In genomic region chr10:107442781-107443180, GRCm38 (mm10) we compare ENCODE assay signal across 9 mouse cellular contexts. TPM values are rescaled to one million over a fixed set of nuclear protein-coding genes. Genes with fewer than 3 reads are reported as not detected.
DNase-seq lines count a peak whose midpoint lies in the region; ATAC-seq and TF ChIP-seq lines count a peak whose summit lies in the region.
"Had no signal": no experiment of that assay in that cellular context is flagged by ENCODE, and none has a peak within 500 bp of the region (broad histone marks: within the 10 kb centered on the region; RNA-seq: fewer than 3 reads in every experiment).

No protein-coding gene starts in this region.

- no peaks in the 10 kb centered on the region for H3K4me1 ChIP-seq in forebrain, embryonic 11.5 days (replicated peaks; ENCODE audit: control insufficient read depth, insufficient read depth, low read length)
- H3K4me1 ChIP-seq in forebrain, embryonic 10.5 days: no peaks in the 10 kb centered on the region
- H3K4me1 ChIP-seq in liver, adult 2 months (ENCODE audit: control insufficient read depth, insufficient read depth, low read length): no peaks in the 10 kb centered on the region
- no peaks in the 10 kb centered on the region for H3K4me1 ChIP-seq in liver, embryonic 12.5 days
- no peaks in the 10 kb centered on the region for H3K4me1 ChIP-seq in hindbrain, postnatal 0 days (ENCODE audit: insufficient read depth, low read length)
- H3K4me1 ChIP-seq in midbrain, embryonic 13.5 days (replicated peaks): no peaks in the 10 kb centered on the region
- H3K4me1 ChIP-seq: stomach, embryonic 15.5 days had no signal

- TF ChIP-seq POLR2A in liver, adult 2 months (IDR thresholded peaks at IDR 0.05; ENCODE audit: extremely low read depth, insufficient read depth, low read length): no peak

- H3K36me3 ChIP-seq in forebrain, embryonic 11.5 days (ENCODE audit: control insufficient read depth, insufficient read depth, low read length): no peaks in the 10 kb centered on the region
- no peaks in the 10 kb centered on the region for H3K36me3 ChIP-seq in forebrain, embryonic 10.5 days (replicated peaks)
- H3K36me3 ChIP-seq in liver, adult 2 months (ENCODE audit: control insufficient read depth, insufficient read depth, low read length): no peaks in the 10 kb centered on the region
- no peaks in the 10 kb centered on the region for H3K36me3 ChIP-seq in liver, embryonic 12.5 days
- no peaks in the 10 kb centered on the region for H3K36me3 ChIP-seq in hindbrain, postnatal 0 days (ENCODE audit: insufficient read depth, low read length)
- H3K36me3 ChIP-seq in midbrain, embryonic 13.5 days: no peaks in the 10 kb centered on the region
- H3K36me3 ChIP-seq: stomach, embryonic 15.5 days had no signal

- ATAC-seq in forebrain, embryonic 11.5 days (replicated peaks; ENCODE audit: low FRiP score): 0 out of 2 replicates have a peak, but pooled peaks have one; percentile 34
- ATAC-seq in liver, embryonic 12.5 days: no peak
- ATAC-seq in hindbrain, postnatal 0 days: no peak
- ATAC-seq in midbrain, embryonic 13.5 days: 0 out of 2 replicates have a peak, but pooled peaks have one; percentile 30

- no peak overlapping the region for H3K27ac ChIP-seq in forebrain, embryonic 11.5 days (ENCODE audit: low read depth, low read length)
- H3K27ac ChIP-seq in forebrain, embryonic 10.5 days: no peak overlapping the region
- no peak overlapping the region for H3K27ac ChIP-seq in liver, adult 2 months (replicated peaks; ENCODE audit: insufficient read depth, low read depth, low read length)
- no peak overlapping the region for H3K27ac ChIP-seq in liver, embryonic 12.5 days
- no peak overlapping the region for H3K27ac ChIP-seq in hindbrain, postnatal 0 days
- no peak overlapping the region for H3K27ac ChIP-seq in midbrain, embryonic 13.5 days
- H3K27ac ChIP-seq: stomach, embryonic 15.5 days had no signal

- no peak for DNase-seq in forebrain, embryonic 11.5 days (ENCODE audit: low spot score)
- DNase-seq in forebrain, embryonic 10.5 days (ENCODE audit: extremely low spot score, low spot score): no peak
- DNase-seq in liver, adult 2 months (ENCODE audit: extremely low read depth, low read depth, low spot score): peak; percentile 21
- peak; percentile 56 for DNase-seq in adipocyte (ENCODE audit: low spot score)
- DNase-seq in hindbrain, postnatal 0 days (ENCODE audit: low spot score): peak; percentile 45
- no peak for DNase-seq in thymus, postnatal 14 days

- no peaks in the 10 kb centered on the region for H3K9me3 ChIP-seq in forebrain, embryonic 11.5 days (ENCODE audit: control insufficient read depth, low read length)
- H3K9me3 ChIP-seq in forebrain, embryonic 10.5 days: no peaks in the 10 kb centered on the region
- no peaks in the 10 kb centered on the region for H3K9me3 ChIP-seq in liver, embryonic 12.5 days (replicated peaks)
- no peaks in the 10 kb centered on the region for H3K9me3 ChIP-seq in hindbrain, postnatal 0 days (ENCODE audit: low read length)
- no peaks in the 10 kb centered on the region for H3K9me3 ChIP-seq in midbrain, embryonic 13.5 days
- H3K9me3 ChIP-seq: stomach, embryonic 15.5 days had no signal

- TF ChIP-seq CTCF in liver, adult 2 months (IDR thresholded peaks at IDR 0.05; ENCODE audit: low read depth, low read length): peak; percentile 46
- peak; percentile 74 for TF ChIP-seq CTCF in hindbrain, postnatal 0 days (IDR thresholded peaks at IDR 0.05; ENCODE audit: low read depth)

- H3K27me3 ChIP-seq in forebrain, embryonic 11.5 days (ENCODE audit: control insufficient read depth, insufficient read depth, low read length): no peaks in the 10 kb centered on the region
- H3K27me3 ChIP-seq in forebrain, embryonic 10.5 days (ENCODE audit: poor library complexity, severe bottlenecking): no peaks in the 10 kb centered on the region
- H3K27me3 ChIP-seq in liver, adult 2 months (ENCODE audit: control insufficient read depth, insufficient read depth, low read length): no peaks in the 10 kb centered on the region
- H3K27me3 ChIP-seq in liver, embryonic 12.5 days (replicated peaks): no peaks in the 10 kb centered on the region
- H3K27me3 ChIP-seq in hindbrain, postnatal 0 days (ENCODE audit: insufficient read depth, low read length): no peaks in the 10 kb centered on the region
- H3K27me3 ChIP-seq in midbrain, embryonic 13.5 days: no peaks in the 10 kb centered on the region
- H3K27me3 ChIP-seq: stomach, embryonic 15.5 days had no signal

- no peak overlapping the region for H3K4me3 ChIP-seq in forebrain, embryonic 11.5 days (ENCODE audit: low read depth, low read length)
- no peak overlapping the region for H3K4me3 ChIP-seq in forebrain, embryonic 10.5 days
- no peak overlapping the region for H3K4me3 ChIP-seq in liver, adult 2 months (ENCODE audit: insufficient read depth, low read depth, low read length)
- no peak overlapping the region for H3K4me3 ChIP-seq in liver, embryonic 12.5 days
- H3K4me3 ChIP-seq in hindbrain, postnatal 0 days (ENCODE audit: low read length): no peak overlapping the region
- no peak overlapping the region for H3K4me3 ChIP-seq in midbrain, embryonic 13.5 days (replicated peaks)
- H3K4me3 ChIP-seq: stomach, embryonic 15.5 days had no signal

- no peaks in the 10 kb centered on the region for H3K79me2 ChIP-seq in liver, adult 2 months (ENCODE audit: control insufficient read depth, insufficient read depth, low read length)

- no peak overlapping the region for H3K4me2 ChIP-seq in forebrain, embryonic 11.5 days (ENCODE audit: low read depth, low read length, severe bottlenecking)
- no peak overlapping the region for H3K4me2 ChIP-seq in liver, embryonic 12.5 days
- H3K4me2 ChIP-seq in hindbrain, postnatal 0 days (ENCODE audit: low read depth, low read length): no peak overlapping the region
- no peak overlapping the region for H3K4me2 ChIP-seq in midbrain, embryonic 13.5 days (replicated peaks)
- H3K4me2 ChIP-seq: stomach, embryonic 15.5 days had no signal

- no peak overlapping the region for H3K9ac ChIP-seq in forebrain, embryonic 11.5 days (ENCODE audit: low read length)
- no peak overlapping the region for H3K9ac ChIP-seq in liver, adult 2 months (ENCODE audit: low read depth, low read length)
- no peak overlapping the region for H3K9ac ChIP-seq in liver, embryonic 12.5 days
- no peak overlapping the region for H3K9ac ChIP-seq in hindbrain, postnatal 0 days (replicated peaks; ENCODE audit: low read length)
- no peak overlapping the region for H3K9ac ChIP-seq in midbrain, embryonic 13.5 days (replicated peaks)
- H3K9ac ChIP-seq: stomach, embryonic 15.5 days had no signal

- 11% methylated on average over 4 of the region's 4 CpGs for WGBS in forebrain, embryonic 11.5 days
- WGBS in forebrain, embryonic 10.5 days: 13% methylated on average over 4 of the region's 4 CpGs
- WGBS in liver, adult 2 months: 8% methylated on average over 4 of the region's 4 CpGs
- WGBS in liver, embryonic 12.5 days (ENCODE audit: insufficient replicate concordance): 9% methylated on average over 4 of the region's 4 CpGs
- WGBS in hindbrain, postnatal 0 days: 10% methylated on average over 4 of the region's 4 CpGs
- WGBS in midbrain, embryonic 13.5 days: 15% methylated on average over 4 of the region's 4 CpGs

RNA-seq across cellular contexts. Expression of gene Myf5, which starts 43.2 kb away (rescaled TPM):
- not detected in 2 replicates for polyA plus RNA-seq in forebrain, embryonic 11.5 days (2014; fragmentation: Nextera tagmentation; extraction: Ambion mirVana)
- polyA plus RNA-seq in forebrain, embryonic 10.5 days (2016; fragmentation: Nextera tagmentation; extraction: Ambion mirVana): 0.43 and 0.47 TPM in 2 replicates
- not detected in 2 replicates for total RNA-seq in liver, adult 2 months (2014; rRNA removed)
- polyA plus RNA-seq in liver, adult 2 months (2012; rRNA removed): not detected in 2 replicates
- polyA plus RNA-seq in liver, embryonic 12.5 days (2016; fragmentation: Nextera tagmentation; extraction: Ambion mirVana): 0.10 and 0.51 TPM in 2 replicates
- total RNA-seq in hindbrain, postnatal 0 days (2014; rRNA removed): not detected in 2 replicates
- not detected in 2 replicates for polyA plus RNA-seq in hindbrain, postnatal 0 days (2015; fragmentation: Nextera tagmentation; extraction: Ambion mirVana)
- polyA plus RNA-seq in midbrain, embryonic 13.5 days (2015; fragmentation: Nextera tagmentation; extraction: Ambion mirVana): not detected in 2 replicates

RNA-seq across cellular contexts. Expression of gene Myf6, which starts 51.8 kb away (rescaled TPM):
- polyA plus RNA-seq in forebrain, embryonic 11.5 days (2014; fragmentation: Nextera tagmentation; extraction: Ambion mirVana): not detected in 2 replicates
- polyA plus RNA-seq in forebrain, embryonic 10.5 days (2016; fragmentation: Nextera tagmentation; extraction: Ambion mirVana): not detected in 2 replicates
- total RNA-seq in liver, adult 2 months (2014; rRNA removed): 0.09 TPM in 1 of 2 replicates, not detected in the other
- not detected in 2 replicates for polyA plus RNA-seq in liver, adult 2 months (2012; rRNA removed)
- polyA plus RNA-seq in liver, embryonic 12.5 days (2016; fragmentation: Nextera tagmentation; extraction: Ambion mirVana): not detected in 2 replicates
- total RNA-seq in hindbrain, postnatal 0 days (2014; rRNA removed): 0.18 TPM in 1 of 2 replicates, not detected in the other
- not detected in 2 replicates for polyA plus RNA-seq in hindbrain, postnatal 0 days (2015; fragmentation: Nextera tagmentation; extraction: Ambion mirVana)
- not detected in 2 replicates for polyA plus RNA-seq in midbrain, embryonic 13.5 days (2015; fragmentation: Nextera tagmentation; extraction: Ambion mirVana)
- polyA plus RNA-seq: stomach, embryonic 15.5 days had no signal

Comparison
In these comparisons a context has a peak if more than half of its experiments do, and no peak if none do; other contexts are left out.
1. ATAC-seq: peak in forebrain, embryonic 11.5 days (single experiment) and midbrain, embryonic 13.5 days (single experiment); none in liver, embryonic 12.5 days (single experiment) and hindbrain, postnatal 0 days (single experiment).
2. DNase-seq: peak in liver, adult 2 months (single experiment), adipocyte (single experiment) and hindbrain, postnatal 0 days (single experiment); none in forebrain, embryonic 11.5 days (single experiment), forebrain, embryonic 10.5 days (single experiment) and thymus, postnatal 14 days (single experiment).